Mouse (Mus musculus): ENCODE measurements around the gene Ube2g1.
"Not testable (repeated sequence)": the region's sequence is repeated elsewhere in the genome, so short reads cannot be mapped to it uniquely, and the experiment has no call there.

The Ube2g1 gene

GRCm38 (mm10) chr11:72607469-72608070, 487 bp downstream of the Ube2g1 start:
- peak; percentile 85 for DNase-seq

- DNase-seq, result peak; percentile 96
Measured at GRCm38 (mm10) chr11:72608071-72608679, 1.1 kb downstream of the Ube2g1 start.

GRCm38 (mm10) chr11:72609242-72609641, 2.2 kb downstream of the Ube2g1 start:
- peak; percentile 19 for DNase-seq

GRCm38 (mm10) chr11:72614336-72614735, 7.3 kb downstream of the Ube2g1 start:
- DNase-seq, result not testable (repeated sequence)

- DNase-seq, result no peak
Measured at GRCm38 (mm10) chr11:72615931-72616330, 8.8 kb downstream of the Ube2g1 start.

- DNase-seq, result no peak
Measured at GRCm38 (mm10) chr11:72618476-72618875, 11.4 kb downstream of the Ube2g1 start.

- DNase-seq, result no peak
Measured at GRCm38 (mm10) chr11:72642730-72643129, 35.6 kb downstream of the Ube2g1 start.

- DNase-seq, result peak; percentile 13
Measured at GRCm38 (mm10) chr11:72645386-72645785, 38.3 kb downstream of the Ube2g1 start.

- DNase-seq, result no peak
Measured at GRCm38 (mm10) chr11:72650347-72650746, 43.3 kb downstream of the Ube2g1 start.

- DNase-seq, result no peak
Measured at GRCm38 (mm10) chr11:72659918-72660317, 52.8 kb downstream of the Ube2g1 start.

GRCm38 (mm10) chr11:72660359-72660758, 53.3 kb downstream of the Ube2g1 start:
- no peak for DNase-seq

GRCm38 (mm10) chr11:72664641-72665040, 57.6 kb downstream of the Ube2g1 start:
- no peak for DNase-seq

- no peak for DNase-seq
Measured at GRCm38 (mm10) chr11:72670634-72671033, 63.6 kb downstream of the Ube2g1 start.

GRCm38 (mm10) chr11:72671294-72671988, 64.4 kb downstream of the Ube2g1 start:
- DNase-seq, result no peak

GRCm38 (mm10) chr11:72672438-72672837, 65.4 kb downstream of the Ube2g1 start:
- DNase-seq, result no peak

- DNase-seq, result no peak
Measured at GRCm38 (mm10) chr11:72675280-72675679, 68.2 kb downstream of the Ube2g1 start.

GRCm38 (mm10) chr11:72680726-72681125, 73.6 kb downstream of the Ube2g1 start:
- no peak for DNase-seq

- DNase-seq, result no peak
Measured at GRCm38 (mm10) chr11:72683402-72683801, 76.3 kb downstream of the Ube2g1 start.

GRCm38 (mm10) chr11:72686697-72687096, 79.6 kb downstream of the Ube2g1 start:
- DNase-seq, result no peak

- peak; percentile 16 for DNase-seq
Measured at GRCm38 (mm10) chr11:72688242-72688641, 81.2 kb downstream of the Ube2g1 start.

- no peak for DNase-seq
Measured at GRCm38 (mm10) chr11:72689115-72689514, 82.0 kb downstream of the Ube2g1 start.

GRCm38 (mm10) chr11:72689551-72690510, 82.7 kb downstream of the Ube2g1 start, which contains the start of gene Ankfy1:
TSS of gene Ankfy1 (plus strand) at chr11:72690006.
- DNase-seq, result peak; percentile 98

- no peak for DNase-seq
Measured at GRCm38 (mm10) chr11:72692353-72692752, 85.3 kb downstream of the Ube2g1 start.
